Mouse (Mus musculus) limb, embryonic 13.5 days (tissue): Measurements from ENCODE around the gene Ivd. TPM values are rescaled to one million over a fixed set of nuclear protein-coding genes. Genes with fewer than 3 reads are reported as not detected.

Experiments
- ATAC-seq: fragments of 200-750 bp; cut with Nextera tagmentation; 2 replicates; pipeline ENCODE4 v1.8.0; 2017; ENCODE audit warnings: low read depth, moderate number of reproducible peaks, moderate TSS enrichment; ENCODE audit not compliant: low FRiP score
- H3K27ac ChIP-seq: fragments of 300-500 bp; sonication (generic); 2 replicates; pipeline ENCODE4 v1.5.1; 2015; ENCODE audit warnings: inconsistent platforms, mild to moderate bottlenecking, moderate library complexity
- H3K27me3 ChIP-seq: fragments of 300-500 bp; sonication (generic); 2 replicates; pipeline ENCODE4 v1.6.1; 2015; ENCODE audit warnings: mild to moderate bottlenecking, inconsistent platforms
- H3K36me3 ChIP-seq: fragments of 300-500 bp; sonication (generic); 2 replicates; pipeline ENCODE4 v1.6.1; 2015; ENCODE audit warnings: inconsistent platforms, mild to moderate bottlenecking, moderate library complexity
- H3K4me1 ChIP-seq: fragments of 300-500 bp; sonication (generic); 2 replicates; pipeline ENCODE4 v1.6.1; 2015; ENCODE audit warnings: inconsistent platforms
- H3K4me2 ChIP-seq: fragments of 300-500 bp; sonication (generic); replicated peaks from 2 replicates; pipeline ENCODE4 v1.6.1; 2015; ENCODE audit warnings: inconsistent platforms, mild to moderate bottlenecking, moderate library complexity
- H3K4me3 ChIP-seq: fragments of 300-500 bp; sonication (generic); 2 replicates; pipeline ENCODE4 v1.5.1; 2015; ENCODE audit warnings: moderate library complexity, mild to moderate bottlenecking, inconsistent platforms
- H3K9ac ChIP-seq: fragments of 300-500 bp; sonication (generic); 2 replicates; pipeline ENCODE4 v1.6.1; 2015; ENCODE audit warnings: mild to moderate bottlenecking, inconsistent platforms
- H3K9me3 ChIP-seq: fragments of 300-500 bp; sonication (generic); 2 replicates; pipeline ENCODE4 v1.6.1; 2016; ENCODE audit warnings: inconsistent platforms
- WGBS: fragments of 180-500 bp; shearing (Covaris S2); methylation state at CpG from one replicate; pipeline ENCODE4 v1.1.7; 2015; 5-methylcytosine and 5-hydroxymethylcytosine counted together
- polyA plus RNA-seq: library from polyadenylated mRNA; unstranded; fragments of >200 nt; fragmentation: Nextera tagmentation; extraction: Ambion mirVana; gene quantifications from 2 replicates; pipeline ENCODE4 v1.2.1, GENCODE M21; 2015

The Ivd gene
- polyA plus RNA-seq, result 82.6 and 95.3 TPM in 2 replicates

- Histone ChIP-seq H3K36me3 (peaks cover 11% of the 10 kb centered on the region), H3K9ac (peak within 1 kb of the TSS; percentile 82), H3K4me3 (peak within 1 kb of the TSS; percentile 67), H3K4me1 (peaks cover 20% of the 10 kb centered on the region), H3K9me3 (no peaks in the 10 kb centered on the region; the same call in 1 of the 2 replicates), H3K27ac (peak within 1 kb of the TSS; percentile 63), H3K4me2 (peak within 1 kb of the TSS; percentile 79), H3K27me3 (no peaks in the 10 kb centered on the region)
- peak; percentile 100 for ATAC-seq
- WGBS, result under 1% methylated on average over 34 of the region's 34 CpGs
Observed at GRCm38 (mm10) chr2:118861454-118862339, at the start of gene Ivd. Gene Ivd (plus strand): TSS chr2:118861954.

- Histone ChIP-seq H3K4me3 (no peak overlapping the region), H3K9me3 (no peaks in the 10 kb centered on the region), H3K4me1 (peaks cover 22% of the 10 kb centered on the region), H3K27me3 (no peaks in the 10 kb centered on the region), H3K9ac (no peak overlapping the region), H3K36me3 (peaks cover 12% of the 10 kb centered on the region), H3K27ac (no peak overlapping the region), H3K4me2 (no peak overlapping the region)
- 80% methylated on average over 1 of the region's 1 CpGs for WGBS
- ATAC-seq, result no peak
Observed at GRCm38 (mm10) chr2:118812724-118813123, 49.0 kb upstream of the Ivd start.

DNA sequence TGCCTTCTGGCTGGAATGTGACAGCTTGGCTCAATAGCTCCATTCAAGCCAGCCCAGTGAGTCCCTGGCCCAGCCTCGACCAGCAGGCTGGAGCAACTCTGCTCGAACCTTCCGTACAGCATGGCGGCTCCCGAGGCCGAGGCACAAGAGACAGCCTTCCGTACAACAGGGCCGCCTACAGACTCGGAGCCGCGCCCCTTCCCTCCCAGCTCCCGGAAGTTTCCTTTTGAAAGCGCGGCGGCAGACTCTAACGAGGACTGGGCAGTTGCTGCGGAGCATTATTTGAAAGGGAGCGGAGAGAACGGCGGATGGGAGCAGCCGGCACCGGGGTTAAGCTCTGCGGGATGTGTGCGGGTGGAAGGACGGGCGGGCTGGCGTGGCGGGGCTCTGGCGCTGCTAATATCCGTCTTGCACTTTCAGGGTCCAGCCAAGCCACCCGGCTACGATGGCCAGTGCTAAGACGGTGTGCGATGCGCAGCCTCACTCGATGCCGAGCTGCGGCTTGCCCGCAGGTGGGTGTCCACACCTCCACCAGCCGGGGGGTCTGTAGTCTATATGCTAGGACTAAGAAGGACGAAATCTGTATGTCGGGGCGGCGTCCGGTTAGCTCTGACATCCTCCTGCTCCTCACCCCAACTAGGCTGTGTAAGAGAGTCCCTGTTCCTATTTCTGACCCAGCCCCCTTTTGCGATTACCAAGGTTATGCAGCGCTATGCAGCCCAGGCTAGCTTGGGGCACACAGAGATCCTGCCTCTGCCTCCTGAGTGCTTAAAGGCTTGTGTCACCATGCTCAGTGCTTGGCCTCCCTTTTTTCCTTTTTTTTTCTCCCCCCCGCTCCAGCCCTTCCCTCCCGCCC, 47.5 kb upstream of the Ivd start, which contains the start of gene Knstrn:
Gene Knstrn (plus strand): TSS at position 23 of the 856 bp plus-strand sequence.
- H3K9me3 ChIP-seq, result no peaks in the 10 kb centered on the region
- peak within 1 kb of the TSS; percentile 49 for H3K27ac ChIP-seq
- peaks cover 27% of the 10 kb centered on the region for H3K36me3 ChIP-seq
- peaks cover 22% of the 10 kb centered on the region for H3K4me1 ChIP-seq
- H3K4me2 ChIP-seq, result peak within 1 kb of the TSS; percentile 83
- ATAC-seq, result peak; percentile 92
- WGBS, result under 1% methylated on average over 48 of the region's 49 CpGs
- H3K9ac ChIP-seq, result peak within 1 kb of the TSS; percentile 84
- H3K27me3 ChIP-seq, result no peaks in the 10 kb centered on the region
- H3K4me3 ChIP-seq, result peak within 1 kb of the TSS; percentile 70

DNA sequence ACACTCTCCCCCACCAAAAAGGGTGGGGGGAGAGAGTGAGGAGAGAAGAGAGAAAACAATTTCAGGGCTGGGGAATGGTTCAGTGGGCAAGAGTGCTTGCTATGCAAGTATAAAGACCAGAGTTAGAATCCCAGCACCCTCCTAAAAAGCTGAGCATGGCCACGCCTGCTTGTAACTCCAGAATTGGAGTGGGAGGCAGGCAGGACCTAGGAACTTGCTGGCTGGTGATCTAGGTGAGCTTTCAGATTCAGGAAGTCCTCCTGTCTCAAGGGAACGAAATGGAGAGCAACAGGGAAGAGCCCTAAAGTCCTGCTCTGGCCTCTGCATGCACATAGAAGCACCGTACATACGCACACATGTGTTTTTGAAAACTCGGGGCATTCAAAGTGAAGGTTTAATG, 39.0 kb upstream of the Ivd start:
- 91% methylated on average over 5 of the region's 5 CpGs for WGBS
- ATAC-seq, result no peak
- Histone ChIP-seq H3K27me3 (no peaks in the 10 kb centered on the region), H3K4me1 (no peaks in the 10 kb centered on the region), H3K36me3 (peaks cover 75% of the 10 kb centered on the region), H3K9ac (no peak overlapping the region), H3K27ac (no peak overlapping the region), H3K9me3 (0 out of 2 replicates have a peak, but pooled peaks cover 3% of the 10 kb centered on the region), H3K4me3 (no peak overlapping the region), H3K4me2 (no peak overlapping the region)

DNA sequence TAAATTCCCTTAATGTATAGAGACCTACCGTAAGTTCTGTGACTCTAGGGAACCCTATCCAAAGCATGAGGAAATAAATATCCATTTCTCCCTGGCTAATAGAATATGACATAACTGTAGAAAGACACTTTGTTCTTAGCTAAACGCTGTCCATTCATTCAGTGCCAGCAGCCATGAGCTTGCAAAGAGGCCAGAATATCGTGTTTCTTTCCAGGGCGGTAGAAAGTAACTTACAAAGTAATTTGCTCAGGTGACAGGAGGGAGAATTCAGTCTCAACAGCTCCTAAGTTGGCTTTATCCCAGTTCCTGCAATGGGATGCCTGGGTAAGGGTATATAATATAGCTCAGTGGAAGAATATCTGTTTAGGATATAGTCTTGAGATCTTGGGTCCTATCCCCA, 37.4 kb upstream of the Ivd start:
- no peak overlapping the region for H3K4me3 ChIP-seq
- H3K4me2 ChIP-seq, result no peak overlapping the region
- H3K36me3 ChIP-seq, result peaks cover 74% of the 10 kb centered on the region
- H3K4me1 ChIP-seq, result no peaks in the 10 kb centered on the region
- no peaks in the 10 kb centered on the region for H3K27me3 ChIP-seq
- ATAC-seq, result no peak
- no peak overlapping the region for H3K27ac ChIP-seq
- 90% methylated on average over 4 of the region's 4 CpGs for WGBS
- no peak overlapping the region for H3K9ac ChIP-seq
- 0 out of 2 replicates have a peak, but pooled peaks cover 3% of the 10 kb centered on the region for H3K9me3 ChIP-seq

DNA sequence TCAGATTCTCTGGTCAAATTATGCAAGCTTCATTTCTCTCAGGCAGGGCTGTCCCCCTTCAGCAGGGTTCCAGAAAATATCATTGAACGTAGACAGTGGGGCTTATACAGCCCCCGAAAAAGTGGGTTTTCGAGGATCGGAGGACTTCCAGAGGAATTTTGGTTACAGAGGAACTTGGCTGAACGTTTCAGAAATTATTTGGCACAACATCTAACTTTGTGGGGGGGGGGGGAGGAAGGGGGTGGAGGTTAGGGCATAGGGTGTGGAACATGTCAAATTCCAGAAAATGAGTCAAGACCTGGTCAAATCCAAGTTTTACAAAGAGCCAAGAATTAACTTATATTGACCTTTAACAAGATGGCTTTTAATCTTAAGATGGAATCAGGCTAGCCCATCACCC, 32.7 kb upstream of the Ivd start:
- Histone ChIP-seq H3K36me3 (peaks cover 93% of the 10 kb centered on the region), H3K4me2 (no peak overlapping the region), H3K4me3 (no peak overlapping the region), H3K9ac (no peak overlapping the region), H3K4me1 (no peaks in the 10 kb centered on the region), H3K9me3 (0 out of 2 replicates have a peak, but pooled peaks cover 3% of the 10 kb centered on the region), H3K27me3 (no peaks in the 10 kb centered on the region), H3K27ac (no peak overlapping the region)
- no peak for ATAC-seq
- 89% methylated on average over 5 of the region's 5 CpGs for WGBS

DNA sequence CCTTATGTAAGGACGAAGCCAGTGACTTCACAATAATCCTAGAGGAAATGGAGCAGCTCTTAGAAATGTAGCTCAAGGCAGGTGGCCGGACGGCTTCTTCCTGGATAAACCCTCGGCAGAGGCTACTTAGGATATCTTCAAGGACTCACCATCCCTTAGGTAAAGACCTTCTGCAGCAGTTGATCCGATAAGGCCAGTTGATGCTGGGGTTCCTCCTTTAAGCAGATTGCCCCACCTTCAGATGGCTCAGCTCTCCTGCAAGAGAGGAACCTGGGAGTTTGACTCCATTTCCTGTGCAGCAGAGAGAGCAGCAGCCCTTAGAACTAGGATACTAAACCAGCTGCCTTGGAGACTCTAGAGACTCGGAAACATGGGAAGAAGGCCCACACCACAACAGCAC, 27.7 kb upstream of the Ivd start:
- peaks cover 68% of the 10 kb centered on the region for H3K36me3 ChIP-seq
- 93% methylated on average over 6 of the region's 6 CpGs for whole genome bisulfite sequencing
- no peak overlapping the region for H3K4me3 ChIP-seq
- no peak overlapping the region for H3K9ac ChIP-seq
- H3K9me3 ChIP-seq, result no peaks in the 10 kb centered on the region
- no peak for ATAC-seq
- H3K4me2 ChIP-seq, result no peak overlapping the region
- H3K4me1 ChIP-seq, result no peaks in the 10 kb centered on the region
- no peak overlapping the region for H3K27ac ChIP-seq
- no peaks in the 10 kb centered on the region for H3K27me3 ChIP-seq

DNA sequence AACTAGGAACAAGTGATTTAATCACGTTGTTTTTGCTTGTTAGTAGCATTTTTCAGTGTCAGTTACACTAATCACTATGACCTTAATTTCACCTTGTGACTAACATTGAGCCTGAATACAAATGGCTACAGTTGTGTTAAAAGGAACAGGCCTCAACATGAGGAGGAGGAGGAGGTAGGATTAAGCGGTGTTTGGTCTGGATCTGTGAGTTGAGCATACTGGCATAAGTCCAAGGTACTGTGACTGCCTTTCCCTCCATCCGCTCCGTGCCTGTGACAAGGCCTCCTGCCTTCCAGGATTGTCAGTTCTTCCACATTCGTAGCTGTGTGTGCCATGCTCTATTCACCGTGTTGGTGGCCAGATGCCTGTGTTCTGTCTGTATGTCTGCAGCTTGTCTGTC, 26.6 kb upstream of the Ivd start:
- Histone ChIP-seq H3K27me3 (no peaks in the 10 kb centered on the region), H3K36me3 (peaks cover 58% of the 10 kb centered on the region), H3K9ac (no peak overlapping the region), H3K4me1 (no peaks in the 10 kb centered on the region), H3K4me3 (no peak overlapping the region), H3K9me3 (no peaks in the 10 kb centered on the region), H3K27ac (no peak overlapping the region), H3K4me2 (no peak overlapping the region)
- ATAC-seq, result no peak
- WGBS, result 85% methylated on average over 6 of the region's 6 CpGs

- ATAC-seq, result no peak
- WGBS, result 52% methylated on average over 5 of the region's 5 CpGs
Observed at GRCm38 (mm10) chr2:118838330-118838729, 23.4 kb upstream of the Ivd start.

GRCm38 (mm10) chr2:118841186-118841585, 20.6 kb upstream of the Ivd start:
- Histone ChIP-seq H3K9me3 (peaks cover 6% of the 10 kb centered on the region; the same call in 1 of the 2 replicates), H3K9ac (no peak overlapping the region), H3K36me3 (peaks cover 1% of the 10 kb centered on the region; the same call in 1 of the 2 replicates), H3K27ac (no peak overlapping the region), H3K4me2 (no peak overlapping the region), H3K27me3 (no peaks in the 10 kb centered on the region), H3K4me1 (0 out of 2 replicates have a peak, but pooled peaks cover 3% of the 10 kb centered on the region), H3K4me3 (no peak overlapping the region)
- 57% methylated on average over 5 of the region's 5 CpGs for WGBS
- no peak for ATAC-seq

More at GRCm38 (mm10) chr2:118838330-118838729, 23.4 kb upstream of the Ivd start:
- Histone ChIP-seq H3K9me3 (no peaks in the 10 kb centered on the region), H3K27me3 (no peaks in the 10 kb centered on the region), H3K36me3 (peaks cover 29% of the 10 kb centered on the region), H3K4me2 (no peak overlapping the region), H3K4me3 (no peak overlapping the region), H3K27ac (no peak overlapping the region), H3K4me1 (0 out of 2 replicates have a peak, but pooled peaks cover 3% of the 10 kb centered on the region), H3K9ac (no peak overlapping the region)

- no peak for ATAC-seq
- H3K9me3 ChIP-seq, result peaks cover 6% of the 10 kb centered on the region; the same call in 1 of the 2 replicates
Observed at GRCm38 (mm10) chr2:118841774-118842173, 20.0 kb upstream of the Ivd start.

More at GRCm38 (mm10) chr2:118841774-118842173, 20.0 kb upstream of the Ivd start:
- Histone ChIP-seq H3K36me3 (no peaks in the 10 kb centered on the region), H3K4me2 (no peak overlapping the region), H3K4me1 (0 out of 2 replicates have a peak, but pooled peaks cover 3% of the 10 kb centered on the region), H3K4me3 (no peak overlapping the region), H3K27ac (no peak overlapping the region), H3K27me3 (no peaks in the 10 kb centered on the region), H3K9ac (no peak overlapping the region)
- 86% methylated on average over 4 of the region's 4 CpGs for WGBS
